12 mouse cellular contexts compared by ENCODE assay signal in genomic region chr16:76232174-76232573, GRCm38 (mm10).
"Had no signal": no experiment of that assay in that cellular context is flagged by ENCODE, and none has a peak within 500 bp of the region (broad histone marks: within the 10 kb centered on the region; RNA-seq: fewer than 3 reads in every experiment).

No protein-coding gene starts in this region.

- H3K27me3 ChIP-seq: limb, embryonic 15.5 days; liver, embryonic 12.5 days; megakaryocyte, embryonic 14.5 days; midbrain, embryonic 12.5 days; neural tube, embryonic 13.5 days had no signal

- ATAC-seq: intestine, postnatal 0 days; liver, embryonic 12.5 days; midbrain, embryonic 16.5 days had no signal

- H3K9ac ChIP-seq: limb, embryonic 15.5 days; liver, embryonic 12.5 days; midbrain, embryonic 12.5 days; neural tube, embryonic 13.5 days had no signal

- H3K4me3 ChIP-seq: limb, embryonic 15.5 days; liver, embryonic 12.5 days; megakaryocyte, embryonic 14.5 days; midbrain, embryonic 12.5 days; neural tube, embryonic 13.5 days had no signal

- H3K27ac ChIP-seq: limb, embryonic 15.5 days; liver, embryonic 12.5 days; macrophage; midbrain, embryonic 12.5 days; neural tube, embryonic 13.5 days had no signal

- H3K4me1 ChIP-seq: limb, embryonic 15.5 days; liver, embryonic 12.5 days; midbrain, embryonic 12.5 days; neural tube, embryonic 13.5 days had no signal

- DNase-seq: kidney, postnatal 10 days; kidney, postnatal 4 days; right cerebral cortex, postnatal 14 days; thymus, postnatal 36 days had no signal

- H3K4me2 ChIP-seq: limb, embryonic 15.5 days; liver, embryonic 12.5 days; midbrain, embryonic 12.5 days; neural tube, embryonic 13.5 days had no signal

- H3K9me3 ChIP-seq: limb, embryonic 15.5 days; liver, embryonic 12.5 days; megakaryocyte, embryonic 14.5 days; midbrain, embryonic 12.5 days; neural tube, embryonic 13.5 days had no signal

- H3K36me3 ChIP-seq: limb, embryonic 15.5 days; liver, embryonic 12.5 days; midbrain, embryonic 12.5 days; neural tube, embryonic 13.5 days had no signal
